Mouse (Mus musculus) forebrain, embryonic 16.5 days (tissue): ENCODE results near the gene Bcar3. TPM values are rescaled to one million over a fixed set of nuclear protein-coding genes. Genes with fewer than 3 reads are reported as not detected.
"Not testable (repeated sequence)": the region's sequence is repeated elsewhere in the genome, so short reads cannot be mapped to it uniquely, and the experiment has no call there.

Source experiments
- ATAC-seq: fragments of 200-750 bp; cut with Nextera tagmentation; 2 replicates; pipeline ENCODE4 v1.8.0; 2017; ENCODE audit warnings: mild to moderate bottlenecking, moderate library complexity
- H3K27ac ChIP-seq: fragments of 300-500 bp; sonication (generic); 2 replicates; pipeline ENCODE4 v1.5.1; 2014; ENCODE audit warnings: low read length, control low read depth
- H3K27me3 ChIP-seq: fragments of 300-500 bp; sonication (generic); replicated peaks from 2 replicates; pipeline ENCODE4 v1.6.1; 2014; ENCODE audit warnings: low read length; ENCODE audit not compliant: control insufficient read depth, insufficient read depth
- H3K36me3 ChIP-seq: fragments of 300-500 bp; sonication (generic); 2 replicates; pipeline ENCODE4 v1.6.1; 2014; ENCODE audit not compliant: control insufficient read depth, insufficient read depth
- H3K4me1 ChIP-seq: fragments of 300-500 bp; sonication (generic); replicated peaks from 2 replicates; pipeline ENCODE4 v1.6.1; 2014; ENCODE audit warnings: low read length; ENCODE audit not compliant: control insufficient read depth, insufficient read depth
- H3K4me2 ChIP-seq: fragments of 300-500 bp; sonication (generic); 2 replicates; pipeline ENCODE4 v1.6.1; 2014; ENCODE audit warnings: mild to moderate bottlenecking, low read length, control low read depth
- H3K4me3 ChIP-seq: fragments of 300-500 bp; sonication (generic); replicated peaks from 2 replicates; pipeline ENCODE4 v1.5.1; 2014; ENCODE audit warnings: mild to moderate bottlenecking, low read length, control low read depth
- H3K9ac ChIP-seq: fragments of 300-500 bp; sonication (generic); replicated peaks from 2 replicates; pipeline ENCODE4 v1.6.1; 2014; ENCODE audit warnings: low read depth, low read length, control low read depth
- H3K9me3 ChIP-seq: fragments of 300-500 bp; sonication (generic); 2 replicates; pipeline ENCODE4 v1.6.1; 2016; ENCODE audit warnings: low read length; ENCODE audit not compliant: control insufficient read depth
- WGBS: fragments of 180-500 bp; shearing (Covaris S2); extraction: QIAGEN DNeasy Blood & Tissue Kit; methylation state at CpG from one replicate; pipeline ENCODE4 v1.1.7; 2014; 5-methylcytosine and 5-hydroxymethylcytosine counted together
- polyA plus RNA-seq: library from polyadenylated mRNA; unstranded; fragments of >200 nt; fragmentation: Nextera tagmentation; extraction: Ambion mirVana; gene quantifications from 2 replicates; pipeline ENCODE4 v1.2.1, GENCODE M21; 2015

The Bcar3 gene
- polyA plus RNA-seq, 1 experiment from 2014 or later: 5.3 TPM

DNA sequence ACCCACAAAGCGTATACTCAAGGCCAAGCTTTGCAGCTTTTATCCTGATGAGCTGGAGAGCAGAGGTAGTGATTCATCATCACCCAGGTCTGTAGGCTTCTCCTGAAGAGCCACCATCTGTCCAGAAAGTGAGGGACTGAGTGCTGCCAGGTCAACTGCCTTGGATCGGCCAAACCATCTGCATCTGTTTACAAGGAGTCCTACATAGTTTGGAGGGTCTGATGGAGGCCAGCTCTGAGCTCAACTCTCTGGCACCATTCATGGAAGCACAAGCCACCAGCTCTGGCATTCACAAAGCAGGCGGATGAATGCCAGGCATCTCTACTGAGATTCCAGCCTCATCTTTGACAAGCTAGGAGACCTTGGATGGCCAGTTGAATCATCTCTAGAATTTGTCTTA, 87.7 kb downstream of the Bcar3 start:
- 94% methylated on average over 3 of the region's 3 CpGs for WGBS
- Histone ChIP-seq H3K4me3 (no peak overlapping the region), H3K4me1 (peaks cover 8% of the 10 kb centered on the region), H3K4me2 (no peak overlapping the region), H3K27ac (no peak overlapping the region), H3K27me3 (no peaks in the 10 kb centered on the region), H3K36me3 (no peaks in the 10 kb centered on the region), H3K9ac (no peak overlapping the region), H3K9me3 (no peaks in the 10 kb centered on the region)
- ATAC-seq: no peak

DNA sequence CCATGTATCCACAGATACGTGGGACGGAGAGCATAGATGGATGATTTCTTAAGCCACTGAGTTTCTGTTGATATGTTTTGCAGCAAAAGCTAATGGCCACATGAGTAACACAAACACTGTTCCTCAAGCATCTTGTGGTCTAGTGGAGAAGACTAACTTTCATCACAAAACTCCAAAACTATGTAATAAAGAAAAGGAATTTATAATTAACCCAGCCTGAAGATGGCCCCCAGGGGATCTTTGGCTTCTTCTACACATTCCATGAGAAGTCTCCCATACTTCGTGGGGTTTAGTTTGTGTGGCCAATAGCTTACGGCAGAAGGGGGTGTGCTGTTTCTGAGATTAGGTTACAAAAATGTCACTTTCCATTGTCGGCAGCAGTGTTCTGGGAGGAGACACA, 92.5 kb downstream of the Bcar3 start:
- ATAC-seq: no peak
- H3K4me2 ChIP-seq: no peak overlapping the region
- no peaks in the 10 kb centered on the region for H3K4me1 ChIP-seq
- 94% methylated on average over 5 of the region's 5 CpGs for WGBS
- H3K9me3 ChIP-seq: no peaks in the 10 kb centered on the region
- no peaks in the 10 kb centered on the region for H3K27me3 ChIP-seq
- H3K4me3 ChIP-seq: no peak overlapping the region
- H3K36me3 ChIP-seq: no peaks in the 10 kb centered on the region
- H3K27ac ChIP-seq: no peak overlapping the region
- H3K9ac ChIP-seq: no peak overlapping the region

DNA sequence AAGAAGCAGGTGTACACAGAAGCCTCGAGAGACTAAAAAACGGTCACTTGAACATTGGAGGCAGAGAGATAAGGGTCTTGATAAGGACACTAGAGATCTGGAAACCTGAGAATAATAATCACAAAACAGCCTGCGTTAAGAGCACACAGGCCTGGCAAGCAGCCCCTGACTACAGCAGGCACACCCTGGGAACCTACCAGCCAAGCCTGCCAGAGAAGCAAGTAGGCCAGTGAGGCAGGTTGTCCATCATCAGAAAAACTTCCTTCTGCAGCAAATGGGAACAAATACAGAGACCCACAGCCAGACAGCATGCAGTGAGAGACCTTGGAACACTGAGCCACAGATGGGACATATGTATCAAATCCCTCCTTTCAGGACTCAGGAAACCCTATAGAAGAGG, 93.8 kb downstream of the Bcar3 start:
- H3K4me3 ChIP-seq: no peak overlapping the region
- WGBS: 82% methylated on average over 3 of the region's 3 CpGs
- no peak overlapping the region for H3K4me2 ChIP-seq
- H3K9ac ChIP-seq: no peak overlapping the region
- H3K27me3 ChIP-seq: no peaks in the 10 kb centered on the region
- no peaks in the 10 kb centered on the region for H3K4me1 ChIP-seq
- H3K9me3 ChIP-seq: no peaks in the 10 kb centered on the region
- H3K27ac ChIP-seq: no peak overlapping the region
- no peak for ATAC-seq
- H3K36me3 ChIP-seq: no peaks in the 10 kb centered on the region

DNA sequence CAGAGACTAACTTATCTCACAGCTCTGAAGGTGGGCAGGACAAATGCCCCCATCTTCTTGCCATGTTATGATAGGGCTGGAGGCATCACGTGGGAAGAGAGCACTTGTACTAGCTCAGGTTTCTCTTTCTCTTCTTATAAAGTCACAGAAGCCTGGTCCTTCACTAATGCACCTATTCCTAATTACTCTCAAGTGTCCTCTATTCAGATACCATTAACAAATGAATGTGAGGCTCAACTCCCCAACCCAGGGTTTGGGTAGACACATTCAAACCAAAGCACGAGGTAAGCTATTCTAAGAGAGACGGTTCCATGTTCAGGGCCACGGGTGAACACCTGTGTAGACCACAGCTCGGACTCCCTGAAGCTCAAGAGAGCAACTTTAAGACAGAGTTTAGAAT, 96.0 kb downstream of the Bcar3 start:
- no peaks in the 10 kb centered on the region for H3K4me1 ChIP-seq
- H3K27me3 ChIP-seq: no peaks in the 10 kb centered on the region
- no peak overlapping the region for H3K4me3 ChIP-seq
- H3K36me3 ChIP-seq: no peaks in the 10 kb centered on the region
- H3K27ac ChIP-seq: no peak overlapping the region
- H3K9me3 ChIP-seq: no peaks in the 10 kb centered on the region
- no peak overlapping the region for H3K9ac ChIP-seq
- H3K4me2 ChIP-seq: no peak overlapping the region
- no peak for ATAC-seq
- WGBS: 86% methylated on average over 5 of the region's 5 CpGs

DNA sequence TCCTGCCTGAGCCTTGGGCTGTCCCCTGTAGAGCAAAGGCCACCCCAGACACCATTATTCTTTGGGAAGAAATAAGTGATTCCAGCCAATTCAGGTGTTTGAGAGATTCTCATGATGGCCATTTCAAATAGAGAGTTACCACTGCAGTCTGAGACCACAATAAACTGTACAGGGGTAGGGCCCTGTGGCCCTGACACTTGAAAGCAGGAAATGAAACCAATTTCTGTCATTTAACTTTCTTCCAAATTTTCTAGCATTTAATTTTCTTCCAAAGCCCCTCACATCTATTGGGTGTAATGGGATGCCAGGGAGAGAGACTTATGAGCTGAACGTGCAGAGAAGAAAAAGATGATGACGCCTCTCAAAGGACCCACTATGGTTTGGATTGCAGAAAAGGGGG, 97.2 kb downstream of the Bcar3 start:
- no peak overlapping the region for H3K9ac ChIP-seq
- no peak for ATAC-seq
- 92% methylated on average over 2 of the region's 2 CpGs for WGBS
- H3K36me3 ChIP-seq: no peaks in the 10 kb centered on the region
- H3K27ac ChIP-seq: no peak overlapping the region
- H3K9me3 ChIP-seq: no peaks in the 10 kb centered on the region
- no peak overlapping the region for H3K4me2 ChIP-seq
- no peaks in the 10 kb centered on the region for H3K27me3 ChIP-seq
- no peak overlapping the region for H3K4me3 ChIP-seq
- H3K4me1 ChIP-seq: no peaks in the 10 kb centered on the region

DNA sequence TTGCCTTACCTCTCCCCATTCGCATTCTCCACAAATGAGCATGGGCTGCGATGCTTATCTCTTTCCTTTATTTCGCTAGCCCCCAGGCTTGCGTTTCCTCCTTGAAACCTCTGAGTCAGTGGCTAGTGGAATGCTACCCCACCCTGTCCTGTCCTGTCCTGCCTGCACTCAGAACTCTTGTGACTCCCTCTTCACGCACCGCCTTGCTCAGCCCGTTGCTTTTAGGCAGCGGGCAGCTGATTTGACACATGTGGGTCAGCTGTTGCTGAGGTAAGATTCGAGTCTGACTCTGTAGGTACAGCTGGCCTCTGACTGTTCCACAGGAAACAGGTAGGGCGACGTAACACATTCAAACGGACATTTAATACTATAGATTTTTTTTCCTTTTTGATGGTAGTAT, 97.9 kb downstream of the Bcar3 start:
- H3K4me1 ChIP-seq: no peaks in the 10 kb centered on the region
- ATAC-seq: no peak

DNA sequence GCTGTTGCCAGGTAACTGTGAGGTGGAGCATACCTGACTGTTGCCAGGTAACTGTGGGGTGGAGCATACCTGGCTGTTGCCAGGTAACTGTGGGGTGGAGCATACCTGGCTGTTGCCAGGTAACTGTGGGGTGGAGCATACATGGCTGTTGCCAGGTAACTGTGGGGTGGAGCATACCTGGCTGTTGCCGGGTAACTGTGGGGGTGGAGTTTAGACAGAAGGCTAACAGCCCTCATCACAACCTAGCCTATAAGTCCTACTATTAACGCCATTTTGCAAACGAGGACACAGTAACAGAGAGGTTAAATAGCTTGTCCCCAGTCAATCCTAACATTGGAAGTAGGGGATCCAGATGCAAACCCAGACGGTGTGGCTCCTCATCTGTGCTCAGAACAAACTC, 99.5 kb downstream of the Bcar3 start:
- H3K4me2 ChIP-seq, H3K27ac ChIP-seq, H3K4me3 ChIP-seq, H3K9ac ChIP-seq, H3K27me3 ChIP-seq, H3K36me3 ChIP-seq, H3K4me1 ChIP-seq, ATAC-seq, H3K9me3 ChIP-seq: not testable (repeated sequence)
- WGBS: 65% methylated on average over 4 of the region's 4 CpGs

More for the DNA sequence above, 97.9 kb downstream of the Bcar3 start:
- Histone ChIP-seq H3K36me3 (no peaks in the 10 kb centered on the region), H3K4me2 (no peak overlapping the region), H3K27me3 (no peaks in the 10 kb centered on the region), H3K27ac (no peak overlapping the region), H3K9me3 (no peaks in the 10 kb centered on the region), H3K9ac (no peak overlapping the region), H3K4me3 (no peak overlapping the region)
- WGBS: 71% methylated on average over 12 of the region's 12 CpGs

DNA sequence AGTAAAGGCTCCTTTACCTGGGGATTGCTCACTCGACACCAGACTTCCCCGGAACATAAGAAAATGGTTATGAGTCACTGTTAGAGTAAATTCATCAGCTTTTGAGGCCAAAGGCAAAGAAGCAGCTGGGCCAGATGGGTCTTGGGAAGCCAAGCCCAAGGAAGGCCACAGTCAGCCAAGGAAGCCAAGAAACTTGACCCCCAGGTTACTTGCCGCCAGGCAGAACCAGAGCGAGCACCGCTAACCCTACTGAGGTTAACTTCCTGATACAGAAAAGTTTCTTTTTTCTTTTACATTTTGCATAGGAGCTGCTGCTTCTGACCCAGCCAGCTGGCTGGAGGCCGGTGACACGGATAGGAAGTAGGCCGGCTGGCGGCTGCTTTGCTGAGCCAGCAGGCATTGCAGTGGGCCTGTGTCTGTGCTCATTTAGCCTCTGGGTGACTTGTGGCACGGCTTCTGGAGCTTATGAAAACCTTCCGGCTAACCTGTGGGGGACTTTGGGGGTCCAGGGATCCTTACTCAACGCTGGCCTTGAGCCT, 100.0 kb downstream of the Bcar3 start:
- Histone ChIP-seq H3K4me1 (no peaks in the 10 kb centered on the region), H3K36me3 (no peaks in the 10 kb centered on the region), H3K27ac (no peak overlapping the region), H3K4me3 (no peak overlapping the region), H3K9me3 (no peaks in the 10 kb centered on the region), H3K4me2 (no peak overlapping the region), H3K9ac (no peak overlapping the region), H3K27me3 (no peaks in the 10 kb centered on the region)
- ATAC-seq: no peak
- 86% methylated on average over 12 of the region's 12 CpGs for WGBS

DNA sequence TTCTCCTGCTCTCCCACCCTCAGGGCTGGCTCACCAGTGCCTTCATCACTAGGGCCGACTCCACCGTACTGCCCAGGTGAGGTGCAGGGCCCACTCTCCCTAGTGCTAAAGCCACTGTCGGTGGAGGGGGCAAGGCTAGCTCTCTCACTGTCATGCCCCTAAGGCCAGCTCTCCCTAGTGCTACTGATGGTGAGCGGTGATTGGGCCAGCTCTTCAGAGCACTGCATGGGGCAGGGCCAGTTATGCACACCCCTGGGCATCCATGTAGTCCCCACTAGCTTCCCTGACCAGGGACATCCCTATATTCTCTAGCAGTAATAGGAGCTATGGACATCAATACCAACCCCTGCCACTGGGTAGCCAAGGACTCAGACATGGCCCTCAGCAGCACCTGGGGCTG, 103.0 kb downstream of the Bcar3 start:
- Histone ChIP-seq H3K36me3 (no peaks in the 10 kb centered on the region), H3K27me3 (no peaks in the 10 kb centered on the region), H3K9me3 (no peaks in the 10 kb centered on the region), H3K4me2 (no peak overlapping the region), H3K4me1 (no peaks in the 10 kb centered on the region), H3K9ac (no peak overlapping the region), H3K27ac (no peak overlapping the region), H3K4me3 (no peak overlapping the region)
- WGBS: 94% methylated on average over 4 of the region's 4 CpGs
- ATAC-seq: no peak

DNA sequence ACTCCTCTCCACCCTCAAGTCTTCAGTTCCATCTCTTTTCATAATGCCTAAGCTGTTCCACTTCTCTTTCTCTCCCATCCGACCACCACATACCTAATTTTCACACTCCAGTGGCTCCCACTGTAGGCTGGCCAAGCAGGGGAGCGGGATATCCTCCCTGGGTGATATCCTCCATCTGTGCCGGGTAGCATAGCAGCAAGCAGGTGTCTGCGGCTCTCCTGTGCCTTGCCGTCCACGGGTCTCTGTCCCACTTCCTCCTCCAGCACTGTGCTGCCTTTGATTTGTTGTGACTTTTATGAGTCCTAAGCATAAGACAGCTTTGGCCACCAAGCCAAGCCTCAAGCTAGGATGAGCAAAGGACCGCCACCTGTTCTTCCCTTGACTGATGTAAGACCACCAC, 103.5 kb downstream of the Bcar3 start:
- Histone ChIP-seq H3K4me1 (no peaks in the 10 kb centered on the region), H3K4me2 (no peak overlapping the region), H3K9me3 (no peaks in the 10 kb centered on the region), H3K27ac (no peak overlapping the region), H3K36me3 (no peaks in the 10 kb centered on the region), H3K27me3 (no peaks in the 10 kb centered on the region), H3K9ac (no peak overlapping the region), H3K4me3 (no peak overlapping the region)
- ATAC-seq: no peak
- WGBS: 86% methylated on average over 7 of the region's 7 CpGs
